Mouse (Mus musculus) spleen, adult 12 weeks (tissue): Measurements from ENCODE around the gene Coq3.

Experiments
- DNase-seq: peaks from one replicate; pipeline ENCODE4 v3.0.0; 2022; ENCODE audit warnings: low spot score

Coq3 gene

DNA sequence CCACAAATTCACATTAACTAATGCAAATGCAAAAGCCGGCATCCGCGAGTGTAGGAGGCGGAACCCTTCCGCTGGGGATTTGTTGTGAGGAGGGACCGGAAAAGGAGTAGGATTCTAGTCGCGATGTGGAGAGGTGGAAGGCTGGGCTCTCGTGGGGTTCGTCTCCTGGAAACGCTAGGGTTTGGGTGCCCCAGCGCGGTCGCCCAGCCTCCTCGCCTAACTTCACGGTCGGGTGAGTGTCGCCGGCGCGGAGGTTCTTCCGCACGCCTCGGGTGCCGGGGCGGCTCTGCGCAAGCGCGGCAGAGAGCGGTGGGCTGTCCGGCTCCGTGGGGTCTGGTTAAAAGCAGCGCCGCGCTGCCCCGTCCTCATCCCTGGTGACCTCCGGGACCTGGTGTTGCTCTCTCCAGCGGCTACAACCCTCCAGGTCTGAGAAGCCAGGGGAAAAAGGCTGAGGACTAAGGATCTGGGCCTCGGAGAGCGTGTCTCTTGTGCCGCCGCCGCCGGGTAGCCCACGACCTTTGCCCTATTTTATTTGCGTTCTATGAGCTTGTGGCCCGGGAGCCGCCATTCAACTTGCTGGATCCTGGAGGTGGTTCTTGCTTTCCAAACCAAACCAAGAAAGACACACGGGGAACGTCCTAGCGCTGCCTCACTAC lies at the start of gene Coq3:
Coq3 (plus strand) TSS at position 109 of the 656 bp plus-strand sequence.
- peak; percentile 55 for DNase-seq

GRCm38 (mm10) chr4:21832844-21833243 lies 46.6 kb upstream of the Coq3 start:
- DNase-seq, result no peak

DNA sequence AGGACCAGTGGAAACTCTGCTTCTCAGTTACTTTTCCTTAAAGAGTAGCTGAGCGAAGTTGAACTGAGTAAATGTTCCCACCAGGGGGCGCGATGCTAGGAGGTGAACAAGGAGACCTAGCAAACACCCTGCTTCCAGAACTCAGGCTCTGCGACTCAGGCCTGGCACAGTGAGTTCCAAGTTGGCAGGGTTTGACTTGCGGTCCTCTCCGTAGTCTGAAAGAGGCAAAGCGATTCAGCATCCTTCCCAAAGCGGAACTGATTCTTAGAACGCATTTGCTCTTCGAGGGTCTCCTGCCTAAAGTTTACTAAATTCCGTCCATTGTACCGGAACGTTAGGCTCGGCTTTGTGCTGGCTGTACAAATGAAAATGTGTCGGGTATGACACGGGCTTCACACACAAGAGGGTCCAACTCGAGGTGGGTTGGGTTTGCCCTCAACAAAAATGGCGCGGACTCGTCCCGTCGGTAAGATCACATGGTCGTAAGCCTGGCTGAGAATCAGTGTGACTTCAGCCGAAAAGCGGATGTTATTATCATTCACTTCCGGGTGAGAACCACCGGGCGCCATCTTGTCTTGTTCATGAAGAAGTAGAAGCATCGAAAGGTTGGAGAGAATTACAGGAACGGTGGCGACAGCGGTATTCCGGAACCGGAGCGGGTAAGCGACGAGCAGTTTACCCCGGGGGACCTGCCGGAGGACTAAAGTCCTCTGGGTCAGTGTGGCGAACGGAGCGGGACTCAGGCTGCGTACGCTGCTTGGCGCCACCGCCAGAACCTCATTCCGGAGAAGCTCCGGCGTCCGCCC lies 31.8 kb upstream of the Coq3 start, which contains the start of gene Pnisr:
Pnisr (plus strand) TSS at position 103 of the 806 bp plus-strand sequence.
- DNase-seq, result peak; percentile 87

GRCm38 (mm10) chr4:21848287-21848630 lies 31.2 kb upstream of the Coq3 start:
- no peak for DNase-seq

DNA sequence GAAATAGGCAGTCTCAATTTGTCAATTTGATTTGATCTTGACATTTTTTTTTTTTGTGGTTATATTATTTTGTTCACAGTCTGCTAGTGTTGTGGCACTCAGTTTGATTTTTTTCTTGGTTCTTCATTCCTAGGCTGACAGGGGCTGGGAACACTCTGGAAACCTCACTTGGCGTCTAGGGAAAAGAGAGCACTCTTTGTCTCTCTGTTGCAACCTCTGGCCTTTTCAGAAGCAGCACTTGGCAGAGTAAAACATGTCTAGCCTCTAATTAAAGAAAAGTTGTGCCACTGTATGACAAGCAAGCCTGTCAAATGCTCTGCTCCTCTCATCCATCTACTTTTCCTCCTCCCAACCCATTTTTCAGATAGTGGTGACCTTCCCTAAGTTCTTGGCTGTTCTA lies 22.0 kb upstream of the Coq3 start:
- no peak for DNase-seq

GRCm38 (mm10) chr4:21865226-21865625 lies 14.2 kb upstream of the Coq3 start:
- DNase-seq, result no peak

GRCm38 (mm10) chr4:21878776-21879175 lies 697 bp upstream of the Coq3 start:
- no peak for DNase-seq

DNA sequence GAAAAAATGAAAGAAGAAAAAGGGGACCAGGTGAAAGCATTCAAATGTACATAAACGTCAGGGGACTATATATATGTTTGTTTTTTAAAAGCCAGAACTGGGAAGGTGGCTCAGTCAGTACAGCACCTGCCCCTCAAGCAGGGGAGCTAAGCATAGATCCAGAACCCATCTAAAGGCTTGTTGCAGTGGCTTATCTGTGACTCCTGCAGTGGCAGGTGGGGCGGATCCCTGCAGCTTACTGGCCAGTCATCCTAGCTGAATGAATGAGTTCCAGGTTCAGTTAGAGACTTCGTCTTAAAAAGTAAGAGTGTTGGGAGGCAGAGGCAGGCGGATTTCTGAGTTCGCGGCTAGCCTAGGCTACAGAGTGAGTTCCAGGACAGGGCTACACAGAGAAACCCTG lies 3.3 kb downstream of the Coq3 start:
- DNase-seq, result no peak

DNA sequence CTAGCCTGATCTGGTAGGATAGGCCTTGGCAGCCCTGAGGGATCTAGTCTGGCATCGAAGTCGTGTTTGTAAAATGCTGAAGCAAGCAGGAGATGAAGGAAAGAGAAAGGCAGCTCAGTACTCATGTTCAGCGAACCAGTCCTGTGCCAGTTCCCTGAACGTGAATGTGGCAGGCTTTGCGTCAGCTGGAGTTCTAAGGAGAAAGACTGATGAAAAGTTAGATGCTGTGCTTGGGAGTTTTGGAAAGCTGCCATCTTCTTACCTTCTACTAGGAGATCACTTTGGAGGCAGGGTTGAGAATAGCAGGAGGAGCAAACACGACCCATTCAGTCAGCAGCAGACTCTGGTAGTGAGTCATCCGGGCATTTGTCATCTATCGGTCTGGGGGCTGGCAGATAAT lies 6.4 kb downstream of the Coq3 start:
- DNase-seq, result no peak

- DNase-seq, result no peak
These were observed 51.7 kb downstream of the Coq3 start, which contains the start of gene Faxc for GRCm38 (mm10) chr4:21930971-21931771. Gene Faxc (plus strand): TSS chr4:21931329.

DNA sequence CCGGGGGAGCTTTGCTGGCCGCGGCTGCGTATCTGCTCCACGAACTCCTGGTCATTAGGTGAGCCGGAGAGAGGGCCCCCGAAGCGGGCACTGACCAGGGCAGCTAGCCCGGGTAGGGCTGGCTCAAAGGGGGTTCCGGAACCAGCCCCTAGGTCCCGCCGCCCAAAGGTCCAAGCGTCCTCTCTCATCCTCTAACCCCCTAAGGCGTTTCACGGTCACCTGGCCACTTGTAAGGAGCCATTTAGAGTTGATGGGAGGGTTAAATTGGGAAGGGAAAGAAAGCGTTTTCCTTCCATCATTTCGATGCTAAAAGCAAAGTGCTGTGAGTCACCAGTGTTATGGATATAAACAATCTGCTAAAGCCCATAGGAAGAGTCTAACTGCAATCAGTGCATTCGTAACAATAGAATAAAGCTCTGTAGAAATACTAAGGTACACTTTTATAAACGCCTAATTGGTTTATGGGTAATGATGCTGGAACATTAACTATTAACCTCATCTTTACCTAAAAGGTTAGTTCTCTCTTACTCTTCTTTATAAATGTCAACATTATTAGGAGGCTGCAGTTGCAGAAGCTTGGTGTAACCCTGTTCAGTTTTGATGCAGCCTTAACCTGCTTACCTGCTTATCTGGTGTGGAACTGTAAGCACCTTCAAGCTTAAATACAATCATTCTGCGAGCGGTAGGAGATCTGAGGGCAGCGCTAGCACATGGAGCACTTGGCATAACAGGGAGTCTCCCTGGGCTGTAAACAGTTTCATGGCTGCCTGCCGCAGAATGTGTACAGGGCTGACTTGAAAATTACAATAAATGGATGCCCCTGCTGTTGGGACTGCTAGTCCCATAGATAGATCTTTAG lies 52.5 kb downstream of the Coq3 start:
- DNase-seq, result no peak

DNA sequence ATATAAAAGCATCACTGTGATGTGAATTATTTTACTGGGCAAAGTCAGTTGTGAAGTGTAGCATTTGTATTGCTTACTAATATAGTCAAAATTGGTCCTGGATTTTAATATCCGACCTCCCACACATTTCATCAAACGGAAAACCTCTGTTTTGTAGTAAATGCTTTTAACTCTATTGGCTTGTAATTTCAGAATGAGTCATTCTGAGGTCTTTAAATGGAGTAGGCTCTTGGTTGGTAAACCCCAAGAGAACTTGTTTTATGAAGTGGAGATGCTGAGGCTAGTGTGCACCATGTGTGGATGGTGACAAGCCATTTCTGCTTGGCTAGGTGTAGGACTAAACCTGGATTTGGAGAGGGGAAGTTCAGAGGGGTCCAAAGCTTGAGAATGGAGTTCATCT lies 55.9 kb downstream of the Coq3 start:
- no peak for DNase-seq

- DNase-seq, result no peak
These were observed 57.0 kb downstream of the Coq3 start for GRCm38 (mm10) chr4:21936424-21936823.

GRCm38 (mm10) chr4:21937890-21938289 lies 58.4 kb downstream of the Coq3 start:
- DNase-seq, result no peak

DNA sequence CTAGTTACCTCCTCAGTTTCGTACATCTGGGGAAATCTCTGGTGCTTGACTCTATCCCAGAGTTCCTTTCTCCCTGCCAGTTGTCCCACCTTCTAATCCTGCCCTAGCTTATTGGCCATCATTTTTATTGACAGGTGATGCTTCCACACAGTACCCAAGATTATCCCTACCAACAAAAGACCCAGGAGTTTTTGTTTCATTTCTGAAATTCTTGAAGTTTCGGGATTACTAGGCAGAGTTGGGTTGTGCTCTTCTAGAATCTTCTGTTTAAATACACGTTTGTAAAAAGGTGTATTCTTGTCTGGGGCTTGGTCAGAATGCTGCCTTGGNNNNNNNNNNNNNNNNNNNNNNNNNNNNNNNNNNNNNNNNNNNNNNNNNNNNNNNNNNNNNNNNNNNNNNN lies 65.2 kb downstream of the Coq3 start:
- no peak for DNase-seq

DNA sequence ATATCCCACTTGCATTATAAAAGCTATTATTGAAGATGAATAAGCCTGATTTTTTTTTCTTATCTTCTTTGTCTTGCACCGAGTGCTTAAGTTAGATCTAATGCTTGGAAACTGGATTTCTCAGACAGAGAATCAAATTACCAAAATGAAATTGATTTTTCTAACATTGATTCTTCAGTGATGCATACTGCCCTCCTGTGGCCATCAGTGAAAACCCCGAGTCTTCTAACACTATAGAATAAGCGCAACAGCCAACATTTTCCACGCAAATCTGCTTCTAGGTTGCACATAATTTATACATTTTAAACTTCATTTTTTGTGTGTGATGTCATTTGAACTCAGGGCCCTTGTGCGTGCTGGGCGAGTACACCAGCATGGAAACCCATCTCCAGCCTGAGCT lies 72.0 kb downstream of the Coq3 start:
- no peak for DNase-seq

- no peak for DNase-seq
These were observed 72.8 kb downstream of the Coq3 start for GRCm38 (mm10) chr4:21952255-21952654.

DNA sequence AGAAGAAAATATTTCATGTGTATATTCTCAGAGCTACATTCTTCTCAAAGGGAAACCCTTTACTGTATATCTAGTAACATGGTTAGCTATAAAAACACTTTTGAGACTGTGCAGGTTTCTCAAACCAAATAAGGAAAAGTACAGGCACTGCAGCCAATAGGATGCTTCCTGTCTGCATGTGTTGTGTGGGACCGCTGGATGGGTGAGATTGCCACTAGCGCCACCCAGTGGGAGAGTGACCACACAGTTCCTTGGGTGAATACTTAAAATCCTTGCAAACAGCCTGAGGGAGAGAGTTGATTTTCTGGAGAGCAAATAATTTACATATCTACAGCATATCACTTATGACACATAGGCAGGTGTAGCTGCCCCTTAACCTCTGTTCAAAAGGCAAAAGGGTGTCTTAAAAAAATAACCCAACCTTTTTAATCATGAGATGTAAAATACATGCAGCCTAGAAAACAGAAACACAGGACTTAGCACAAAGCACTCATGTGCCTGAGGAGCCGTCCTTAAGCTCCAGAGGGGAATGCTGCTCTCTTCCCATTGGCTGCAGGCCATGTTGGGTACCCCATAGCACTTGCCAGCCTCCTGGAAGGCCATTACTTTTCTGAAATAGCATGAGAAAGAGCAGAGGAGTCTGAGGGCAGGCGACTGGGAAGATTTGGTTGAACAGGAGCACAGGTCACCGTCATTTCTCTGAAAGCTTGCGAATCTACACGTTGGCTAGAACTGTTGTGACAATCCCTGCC lies 78.3 kb downstream of the Coq3 start:
- no peak for DNase-seq
